ENCODE assay signal across 8 mouse cellular contexts in the genomic region with DNA sequence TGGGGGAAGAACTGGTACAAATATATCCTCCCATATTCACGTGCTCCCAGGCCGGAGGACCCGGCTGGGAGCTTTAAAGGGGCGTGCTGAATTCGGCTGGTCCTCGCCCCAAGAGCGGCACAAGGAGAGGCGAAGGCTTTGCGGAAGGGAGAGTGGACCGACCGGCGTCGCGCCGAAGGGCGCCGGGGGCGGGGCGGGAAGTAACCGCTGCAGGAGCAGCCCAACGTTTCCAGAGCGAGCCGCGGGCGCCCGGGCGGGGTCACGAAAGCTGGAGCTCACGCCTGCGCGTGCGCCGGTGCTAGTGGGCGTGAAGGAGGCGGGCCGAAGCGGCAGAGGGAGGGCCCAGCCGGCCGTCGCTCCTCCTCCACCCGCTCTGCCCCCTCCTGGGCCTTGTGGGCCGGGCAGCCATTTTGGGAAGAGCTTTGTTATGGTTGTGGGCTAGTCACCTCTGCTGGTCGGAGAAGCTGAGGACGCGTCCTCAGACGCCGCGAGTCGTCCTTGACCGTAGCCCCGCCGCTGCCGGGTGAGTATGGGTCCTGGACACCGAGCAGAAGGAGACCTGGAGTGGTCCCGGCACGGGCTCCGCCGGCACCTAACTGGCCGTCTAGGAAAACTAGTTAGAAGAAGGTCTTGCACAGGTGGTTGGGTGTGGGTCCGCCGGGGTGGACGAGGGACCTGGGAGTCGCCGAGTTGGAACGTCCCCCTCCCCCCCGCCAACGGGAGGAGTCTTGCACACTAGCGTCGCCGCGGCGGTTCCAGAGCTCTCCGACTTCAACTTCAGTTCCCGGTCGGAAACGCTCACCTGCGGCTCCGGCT. TPM values are rescaled to one million over a fixed set of nuclear protein-coding genes. Genes with fewer than 3 reads are reported as not detected.
DNase-seq lines count a peak whose midpoint lies in the region; ATAC-seq and TF ChIP-seq lines count a peak whose summit lies in the region.

A gene (plus strand): TSS at position 353 of the 816 bp plus-strand sequence.

- H3K4me1 ChIP-seq in bone marrow, adult 2 months (ENCODE audit: control insufficient read depth, insufficient read depth, low read length): no peaks in the 10 kb centered on the region; the same call in 1 of the 2 replicates
- no peaks in the 10 kb centered on the region for H3K4me1 ChIP-seq in embryonic facial prominence, embryonic 15.5 days
- peaks cover 4% of the 10 kb centered on the region; the same call in 1 of the 2 replicates for H3K4me1 ChIP-seq in kidney, embryonic 14.5 days (ENCODE audit: control insufficient read depth, insufficient read depth, low read length)
- H3K4me1 ChIP-seq in limb, embryonic 15.5 days: peaks cover 4% of the 10 kb centered on the region

- peak; percentile 98 for ATAC-seq in embryonic facial prominence, embryonic 15.5 days (ENCODE audit: insufficient number of reproducible peaks, low FRiP score, low TSS enrichment, low read depth)
- ATAC-seq in kidney, embryonic 14.5 days (ENCODE audit: low FRiP score, low TSS enrichment): peak; percentile 97
- ATAC-seq in limb, embryonic 15.5 days (ENCODE audit: insufficient number of reproducible peaks, low FRiP score, low TSS enrichment, low read depth): peak; percentile 97

- H3K27me3 ChIP-seq in embryonic facial prominence, embryonic 15.5 days: no peaks in the 10 kb centered on the region
- H3K27me3 ChIP-seq in kidney, embryonic 14.5 days (ENCODE audit: control insufficient read depth, insufficient read depth, low read length): no peaks in the 10 kb centered on the region
- H3K27me3 ChIP-seq in limb, embryonic 15.5 days: no peaks in the 10 kb centered on the region

- WGBS in bone marrow, adult 2 months: under 1% methylated on average over 78 of the region's 78 CpGs
- WGBS in embryonic facial prominence, embryonic 15.5 days: under 1% methylated on average over 76 of the region's 78 CpGs
- under 1% methylated on average over 73 of the region's 78 CpGs for WGBS in kidney, embryonic 14.5 days
- under 1% methylated on average over 71 of the region's 78 CpGs for WGBS in limb, embryonic 15.5 days

- H3K4me2 ChIP-seq in embryonic facial prominence, embryonic 15.5 days (replicated peaks): peak within 1 kb of the TSS; percentile 89
- peak within 1 kb of the TSS; percentile 82 for H3K4me2 ChIP-seq in kidney, embryonic 14.5 days (replicated peaks; ENCODE audit: low read depth, low read length)
- H3K4me2 ChIP-seq in limb, embryonic 15.5 days: peak within 1 kb of the TSS; percentile 74

- peaks cover 11% of the 10 kb centered on the region for H3K36me3 ChIP-seq in embryonic facial prominence, embryonic 15.5 days
- peaks cover 14% of the 10 kb centered on the region for H3K36me3 ChIP-seq in kidney, embryonic 14.5 days (ENCODE audit: control insufficient read depth, insufficient read depth, low read length)
- H3K36me3 ChIP-seq in limb, embryonic 15.5 days: peaks cover 13% of the 10 kb centered on the region

- peak within 1 kb of the TSS; percentile 98 for H3K27ac ChIP-seq in bone marrow, adult 2 months (ENCODE audit: control insufficient read depth, insufficient read depth, low read depth, low read length, poor library complexity)
- H3K27ac ChIP-seq in embryonic facial prominence, embryonic 15.5 days (replicated peaks): peak within 1 kb of the TSS; percentile 98
- peak within 1 kb of the TSS; percentile 93 for H3K27ac ChIP-seq in kidney, embryonic 14.5 days (ENCODE audit: low read depth, low read length)
- peak within 1 kb of the TSS; percentile 96 for H3K27ac ChIP-seq in limb, embryonic 15.5 days

- 0 out of 2 replicates have a peak, but pooled peaks have one; percentile 10 for TF ChIP-seq CTCF in bone marrow, adult 2 months (IDR thresholded peaks at IDR 0.05; ENCODE audit: control insufficient read depth, insufficient read depth, low read length)

- DNase-seq in 416B (ENCODE audit: low read depth): peak; percentile 96
- peak; percentile 96 to 97 for DNase-seq in heart, adult 9 months (ENCODE audit: low spot score in 2 of 2)
- DNase-seq in monocyte, adult 2 months (ENCODE audit: low read depth in 1 of 2, low spot score in 2 of 2): peak; percentile 96 to 98
- peak; percentile 98 for DNase-seq in spleen, postnatal 36 days (ENCODE audit: low spot score in 2 of 2)

- peak; percentile 54 for TF ChIP-seq POLR2A in bone marrow, adult 2 months (IDR thresholded peaks at IDR 0.05; ENCODE audit: borderline replicate concordance, control insufficient read depth, low read depth, low read length)

- H3K9me3 ChIP-seq in embryonic facial prominence, embryonic 15.5 days (replicated peaks): no peaks in the 10 kb centered on the region
- H3K9me3 ChIP-seq in kidney, embryonic 14.5 days (ENCODE audit: control insufficient read depth, low read length): no peaks in the 10 kb centered on the region
- no peaks in the 10 kb centered on the region for H3K9me3 ChIP-seq in limb, embryonic 15.5 days

- H3K9ac ChIP-seq in embryonic facial prominence, embryonic 15.5 days: peak within 1 kb of the TSS; percentile 75
- H3K9ac ChIP-seq in kidney, embryonic 14.5 days (ENCODE audit: low read depth, low read length): peak within 1 kb of the TSS; percentile 90
- peak within 1 kb of the TSS; percentile 86 for H3K9ac ChIP-seq in limb, embryonic 15.5 days

- peak within 1 kb of the TSS; percentile 100 for H3K4me3 ChIP-seq in bone marrow, adult 2 months (replicated peaks; ENCODE audit: control insufficient read depth, low read depth, low read length)
- H3K4me3 ChIP-seq in embryonic facial prominence, embryonic 15.5 days (replicated peaks): peak within 1 kb of the TSS; percentile 76
- peak within 1 kb of the TSS; percentile 90 for H3K4me3 ChIP-seq in kidney, embryonic 14.5 days (ENCODE audit: low read length)
- peak within 1 kb of the TSS; percentile 76 for H3K4me3 ChIP-seq in limb, embryonic 15.5 days

RNA-seq across cellular contexts. Expression of the gene that starts here (rescaled TPM):
- polyA plus RNA-seq in bone marrow, adult 2 months (2011; ENCODE audit: insufficient read depth, insufficient read length, low replicate concordance, missing spikeins): 19.7 and 33.0 TPM in 2 replicates
- polyA plus RNA-seq in embryonic facial prominence, embryonic 15.5 days (2015; fragmentation: Nextera tagmentation; extraction: Ambion mirVana): 29.7 and 31.4 TPM in 2 replicates
- polyA plus RNA-seq in kidney, embryonic 14.5 days (2014; fragmentation: Nextera tagmentation; extraction: Ambion mirVana): 44.6 and 54.8 TPM in 2 replicates
- polyA plus RNA-seq in limb, embryonic 15.5 days (2015; fragmentation: Nextera tagmentation; extraction: Ambion mirVana): 26.0 and 30.2 TPM in 2 replicates

Comparison
In these comparisons a context has a peak if more than half of its experiments do, and no peak if none do; other contexts are left out.
1. Peak in every context shown above with its lines: DNase-seq, ATAC-seq, H3K4me3 ChIP-seq and H3K27ac ChIP-seq.